Mouse (Mus musculus) heart, embryonic 11.5 days (tissue): ENCODE data around the gene Dus3l. TPM values are rescaled to one million over a fixed set of nuclear protein-coding genes. Genes with fewer than 3 reads are reported as not detected.

ENCODE experiments used
- ATAC-seq: fragments of 200-750 bp; cut with Nextera tagmentation; replicated peaks from 2 replicates; pipeline ENCODE4 v1.8.0; 2017; ENCODE audit warnings: moderate library complexity; ENCODE audit not compliant: insufficient number of reproducible peaks, low FRiP score, low TSS enrichment
- H3K27ac ChIP-seq: fragments of 300-500 bp; sonication (generic); 2 replicates; pipeline ENCODE4 v1.5.1; 2014; ENCODE audit warnings: mild to moderate bottlenecking, low read depth, low read length
- H3K27me3 ChIP-seq: fragments of 300-500 bp; sonication (generic); 2 replicates; pipeline ENCODE4 v1.6.1; 2014; ENCODE audit warnings: mild to moderate bottlenecking, low read length, mixed read lengths; ENCODE audit not compliant: control insufficient read depth, insufficient read depth
- H3K36me3 ChIP-seq: fragments of 300-500 bp; sonication (generic); 2 replicates; pipeline ENCODE4 v1.6.1; 2014; ENCODE audit warnings: mild to moderate bottlenecking, low read length, moderate library complexity, mixed read lengths; ENCODE audit not compliant: control insufficient read depth, insufficient read depth
- H3K4me1 ChIP-seq: fragments of 300-500 bp; sonication (generic); 2 replicates; pipeline ENCODE4 v1.6.1; 2014; ENCODE audit warnings: low read length; ENCODE audit not compliant: control insufficient read depth, insufficient read depth
- H3K4me2 ChIP-seq: fragments of 300-500 bp; sonication (generic); 2 replicates; pipeline ENCODE4 v1.6.1; 2014; ENCODE audit warnings: mild to moderate bottlenecking, moderate library complexity
- H3K4me3 ChIP-seq: fragments of 300-500 bp; sonication (generic); 2 replicates; pipeline ENCODE4 v1.5.1; 2014; ENCODE audit warnings: low read depth, low read length
- H3K9ac ChIP-seq: fragments of 300-500 bp; sonication (generic); 2 replicates; pipeline ENCODE4 v1.6.1; 2014; ENCODE audit warnings: mild to moderate bottlenecking, low read depth, low read length, moderate library complexity
- H3K9me3 ChIP-seq: fragments of 300-500 bp; sonication (generic); replicated peaks from 2 replicates; pipeline ENCODE4 v1.6.1; 2016; ENCODE audit warnings: low read length; ENCODE audit not compliant: control insufficient read depth
- WGBS: fragments of 180-500 bp; shearing (Covaris S2); extraction: QIAGEN DNeasy Blood & Tissue Kit; methylation state at CpG from one replicate; pipeline ENCODE4 v1.1.7; 2014; ENCODE audit not compliant: insufficient replicate concordance; 5-methylcytosine and 5-hydroxymethylcytosine counted together
- polyA plus RNA-seq: library from polyadenylated mRNA; unstranded; fragments of >200 nt; fragmentation: Nextera tagmentation; extraction: Ambion mirVana; gene quantifications from 2 replicates; pipeline ENCODE4 v1.2.1, GENCODE M21; 2014

Gene Dus3l
- polyA plus RNA-seq, 1 experiment from 2014 or later, result 28.4 TPM

DNA sequence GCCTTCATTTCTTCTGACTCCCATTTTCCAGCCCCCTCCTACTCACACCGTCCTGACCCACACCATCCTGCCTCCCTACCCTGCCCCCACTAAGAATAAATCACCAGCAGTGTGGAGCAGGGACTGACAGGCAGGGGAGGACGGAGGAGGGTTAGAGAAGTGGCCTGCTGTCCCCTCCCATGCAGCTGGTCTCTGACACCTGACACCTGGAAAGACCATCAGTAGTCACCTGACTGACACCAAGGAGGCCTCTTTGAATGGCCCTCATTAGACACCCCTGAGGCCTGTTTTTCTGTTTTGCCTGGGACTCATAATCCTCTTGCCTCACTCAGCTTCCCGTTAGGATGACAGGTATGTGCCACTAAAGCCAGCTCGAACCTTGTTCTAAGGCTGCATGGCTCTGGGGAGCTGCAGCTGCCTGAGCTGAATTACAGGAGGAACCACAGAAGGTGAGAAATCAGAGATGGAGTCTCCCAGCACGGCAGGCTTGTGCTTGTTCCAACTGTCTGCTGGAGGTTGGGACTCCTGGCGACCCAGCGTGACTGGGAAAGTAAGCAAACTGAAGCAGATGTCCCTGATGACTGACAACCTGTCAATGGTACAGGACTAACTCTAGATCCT, 37.4 kb upstream of the Dus3l start:
- peak overlapping the region; percentile 50 for H3K4me2 ChIP-seq
- H3K4me1 ChIP-seq, result peaks cover 20% of the 10 kb centered on the region

DNA sequence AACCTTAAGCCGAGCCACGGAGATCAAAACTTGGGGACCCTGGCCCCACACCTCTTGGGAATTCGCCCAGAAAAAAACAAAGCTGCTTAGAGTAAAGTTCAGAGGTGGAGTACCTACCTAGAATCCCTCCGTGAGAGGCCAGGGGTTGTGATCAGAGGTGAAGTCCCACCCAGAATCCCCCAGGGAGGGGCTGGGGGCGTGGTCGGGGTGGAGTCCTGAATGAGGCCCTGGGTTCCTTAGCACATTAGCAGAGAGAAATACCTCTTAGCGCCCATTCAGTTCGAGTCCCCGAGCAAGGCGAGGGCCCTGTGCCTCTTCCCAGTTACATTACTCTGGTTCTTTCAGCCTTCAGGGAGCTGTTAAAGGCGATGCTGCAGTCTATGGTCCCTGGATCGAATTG, 36.9 kb upstream of the Dus3l start:
- Histone ChIP-seq H3K4me2 (peak overlapping the region; percentile 50), H3K36me3 (peaks cover 6% of the 10 kb centered on the region; the same call in 1 of the 2 replicates), H3K27me3 (peaks cover 4% of the 10 kb centered on the region; the same call in 1 of the 2 replicates), H3K9ac (0 out of 2 replicates have a peak overlapping the region, but pooled peaks have one; percentile 59), H3K4me3 (peak overlapping the region; percentile 12; the same call in 1 of the 2 replicates), H3K9me3 (no peaks in the 10 kb centered on the region), H3K27ac (no peak overlapping the region), H3K4me1 (peaks cover 20% of the 10 kb centered on the region)
- ATAC-seq, result no peak
- 12% methylated on average over 12 of the region's 12 CpGs for WGBS

More for the DNA sequence above, 37.4 kb upstream of the Dus3l start:
- peaks cover 4% of the 10 kb centered on the region; the same call in 1 of the 2 replicates for H3K27me3 ChIP-seq
- peaks cover 8% of the 10 kb centered on the region; the same call in 1 of the 2 replicates for H3K36me3 ChIP-seq
- no peak for ATAC-seq
- no peaks in the 10 kb centered on the region for H3K9me3 ChIP-seq
- 8% methylated on average over 7 of the region's 7 CpGs for WGBS
- H3K27ac ChIP-seq, result no peak overlapping the region
- H3K4me3 ChIP-seq, result no peak overlapping the region
- 0 out of 2 replicates have a peak overlapping the region, but pooled peaks have one; percentile 2 for H3K9ac ChIP-seq

- Histone ChIP-seq H3K27ac (no peak overlapping the region), H3K9me3 (no peaks in the 10 kb centered on the region), H3K4me2 (peak overlapping the region; percentile 50), H3K4me1 (peaks cover 20% of the 10 kb centered on the region), H3K36me3 (0 out of 2 replicates have a peak, but pooled peaks cover 5% of the 10 kb centered on the region), H3K4me3 (peak overlapping the region; percentile 12; the same call in 1 of the 2 replicates), H3K9ac (peak overlapping the region; percentile 59), H3K27me3 (peaks cover 4% of the 10 kb centered on the region; the same call in 1 of the 2 replicates)
- 14% methylated on average over 12 of the region's 12 CpGs for WGBS
- 0 out of 2 replicates have a peak, but pooled peaks have one; percentile 14 for ATAC-seq
Measured at GRCm38 (mm10) chr17:56728117-56728516, 36.4 kb upstream of the Dus3l start.

GRCm38 (mm10) chr17:56729151-56729550, 35.4 kb upstream of the Dus3l start:
- ATAC-seq, result no peak
- no peaks in the 10 kb centered on the region for H3K36me3 ChIP-seq
- no peak overlapping the region for H3K4me3 ChIP-seq
- H3K27ac ChIP-seq, result no peak overlapping the region
- peaks cover 20% of the 10 kb centered on the region for H3K4me1 ChIP-seq
- H3K9ac ChIP-seq, result no peak overlapping the region
- H3K27me3 ChIP-seq, result peaks cover 11% of the 10 kb centered on the region; the same call in 1 of the 2 replicates
- no peaks in the 10 kb centered on the region for H3K9me3 ChIP-seq
- no peak overlapping the region for H3K4me2 ChIP-seq
- 53% methylated on average over 6 of the region's 6 CpGs for WGBS

DNA sequence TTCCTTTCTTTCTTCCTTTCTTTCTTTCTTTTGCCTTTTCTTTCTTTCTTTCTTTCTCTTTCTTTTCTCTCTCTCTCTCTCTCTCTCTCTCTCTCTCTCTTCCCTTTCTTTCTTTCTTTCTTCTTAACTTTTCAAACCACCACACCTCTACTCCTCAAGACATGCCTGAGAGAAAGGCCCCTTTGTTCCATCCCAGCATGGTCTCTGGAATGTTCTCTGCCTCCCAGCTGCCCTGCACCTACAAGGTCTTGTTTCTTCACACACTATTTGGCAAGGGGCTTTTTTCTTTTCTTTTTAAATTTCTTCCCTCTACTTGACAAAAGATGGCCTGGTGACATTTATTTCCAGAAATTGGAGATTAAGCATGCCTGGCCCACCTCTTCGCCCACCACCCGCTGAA, 34.9 kb upstream of the Dus3l start:
- H3K4me1 ChIP-seq, result peaks cover 20% of the 10 kb centered on the region
- no peak overlapping the region for H3K27ac ChIP-seq
- peaks cover 11% of the 10 kb centered on the region; the same call in 1 of the 2 replicates for H3K27me3 ChIP-seq
- H3K9me3 ChIP-seq, result no peaks in the 10 kb centered on the region
- H3K9ac ChIP-seq, result no peak overlapping the region
- ATAC-seq, result no peak
- H3K36me3 ChIP-seq, result no peaks in the 10 kb centered on the region
- H3K4me2 ChIP-seq, result no peak overlapping the region
- no peak overlapping the region for H3K4me3 ChIP-seq
- 64% methylated on average over 2 of the region's 2 CpGs for WGBS

- Histone ChIP-seq H3K4me1 (no peaks in the 10 kb centered on the region), H3K27ac (no peak overlapping the region), H3K9ac (no peak overlapping the region), H3K36me3 (no peaks in the 10 kb centered on the region), H3K9me3 (no peaks in the 10 kb centered on the region), H3K4me2 (no peak overlapping the region), H3K4me3 (no peak overlapping the region), H3K27me3 (peaks cover 7% of the 10 kb centered on the region; the same call in 1 of the 2 replicates)
- ATAC-seq, result no peak
- 34% methylated on average over 8 of the region's 8 CpGs for WGBS
Measured at GRCm38 (mm10) chr17:56736534-56736933, 28.0 kb upstream of the Dus3l start.

GRCm38 (mm10) chr17:56738221-56738620, 26.3 kb upstream of the Dus3l start:
- no peaks in the 10 kb centered on the region for H3K4me1 ChIP-seq
- ATAC-seq, result no peak
- no peak overlapping the region for H3K27ac ChIP-seq
- H3K4me2 ChIP-seq, result no peak overlapping the region
- H3K27me3 ChIP-seq, result 0 out of 2 replicates have a peak, but pooled peaks cover 7% of the 10 kb centered on the region
- no peaks in the 10 kb centered on the region for H3K36me3 ChIP-seq
- H3K4me3 ChIP-seq, result no peak overlapping the region
- WGBS, result 73% methylated on average over 10 of the region's 10 CpGs
- H3K9me3 ChIP-seq, result no peaks in the 10 kb centered on the region
- H3K9ac ChIP-seq, result no peak overlapping the region

- H3K9ac ChIP-seq, result no peak overlapping the region
- H3K4me3 ChIP-seq, result no peak overlapping the region
- ATAC-seq, result no peak; the same call in 1 of the 2 replicates
- H3K4me1 ChIP-seq, result no peaks in the 10 kb centered on the region
- 56% methylated on average over 17 of the region's 17 CpGs for WGBS
- H3K27ac ChIP-seq, result no peak overlapping the region
- no peaks in the 10 kb centered on the region for H3K9me3 ChIP-seq
- H3K36me3 ChIP-seq, result no peaks in the 10 kb centered on the region
- H3K4me2 ChIP-seq, result no peak overlapping the region
- H3K27me3 ChIP-seq, result no peaks in the 10 kb centered on the region
Measured at GRCm38 (mm10) chr17:56740118-56740787, 24.3 kb upstream of the Dus3l start.
